Mouse (Mus musculus): ENCODE results near the gene Grik4. TPM values are rescaled to one million over a fixed set of nuclear protein-coding genes. Genes with fewer than 3 reads are reported as not detected.

Grik4 gene
- polyA plus RNA-seq, 1 experiment from 2014 or later: 0.10 TPM

DNA sequence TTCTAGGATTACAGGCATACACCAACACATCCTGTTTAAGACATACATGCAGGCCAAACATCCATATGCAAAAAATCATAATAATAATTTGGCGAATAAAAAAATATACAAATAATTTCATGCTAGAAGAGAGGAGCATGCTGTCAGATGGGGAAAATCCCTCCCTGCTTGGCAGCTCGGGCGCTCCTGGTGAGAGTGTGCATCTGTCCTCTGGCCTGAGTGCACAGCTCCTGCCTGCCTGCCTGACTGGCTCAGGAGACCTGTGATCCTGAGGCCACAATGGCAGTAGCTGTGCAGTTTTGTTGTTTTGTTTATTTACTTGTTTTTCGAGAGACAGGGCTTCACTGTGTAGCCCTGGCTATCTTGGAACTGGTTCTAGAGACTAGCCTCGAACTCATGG, 100.0 kb downstream of the Grik4 start:
- H3K27ac ChIP-seq (replicated peaks): no peak overlapping the region
- no peaks in the 10 kb centered on the region for H3K36me3 ChIP-seq (ENCODE audit: control insufficient read depth, insufficient read depth, low read length)
- DNase-seq (ENCODE audit: low spot score) (no peak), ATAC-seq (ENCODE audit: low FRiP score, low TSS enrichment) (no peak)
- H3K9ac ChIP-seq (ENCODE audit: low read length): no peak overlapping the region
- no peaks in the 10 kb centered on the region for H3K9me3 ChIP-seq (ENCODE audit: control insufficient read depth, low read length)
- WGBS: 83% methylated on average over 5 of the region's 5 CpGs
- no peak overlapping the region for H3K4me2 ChIP-seq (replicated peaks; ENCODE audit: low read depth)
- no peak for TF ChIP-seq CTCF (IDR thresholded peaks at IDR 0.05; ENCODE audit: low read depth)
- TF ChIP-seq EP300 (optimal IDR thresholded peaks at IDR 0.05): no peak
- H3K27me3 ChIP-seq (ENCODE audit: control insufficient read depth, insufficient read depth, low read length): no peaks in the 10 kb centered on the region
- no peak overlapping the region for H3K4me3 ChIP-seq (ENCODE audit: low read depth, low read length)
- H3K4me1 ChIP-seq (replicated peaks; ENCODE audit: control insufficient read depth, insufficient read depth): 0 out of 2 replicates have a peak, but pooled peaks cover under 1% of the 10 kb centered on the region

DNA sequence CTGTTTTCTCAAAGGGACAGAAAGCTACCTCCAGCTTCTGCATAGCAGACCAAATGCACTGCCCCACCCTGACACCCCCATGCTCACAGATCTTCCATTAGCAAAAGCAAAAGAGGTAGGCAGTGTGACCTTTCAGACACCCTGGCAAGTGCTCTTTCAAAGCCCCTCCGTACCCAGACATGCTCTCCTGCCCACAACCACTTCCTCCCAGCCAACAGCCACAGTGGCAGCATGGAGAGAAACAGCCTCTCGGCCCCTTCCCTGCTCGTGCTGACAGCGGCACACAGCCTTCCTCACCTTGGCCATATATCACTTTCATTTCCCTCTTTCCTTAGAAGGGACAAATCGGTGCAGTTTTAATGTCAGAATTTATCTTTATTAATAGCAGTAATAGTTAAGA, 106.0 kb downstream of the Grik4 start:
- Histone ChIP-seq H3K27me3 (ENCODE audit: control insufficient read depth, insufficient read depth, low read length) (no peaks in the 10 kb centered on the region), H3K27ac (replicated peaks) (no peak overlapping the region), H3K4me2 (replicated peaks; ENCODE audit: low read depth) (no peak overlapping the region), H3K4me3 (ENCODE audit: low read depth, low read length) (no peak overlapping the region), H3K9ac (ENCODE audit: low read length) (no peak overlapping the region), H3K4me1 (replicated peaks; ENCODE audit: control insufficient read depth, insufficient read depth) (no peaks in the 10 kb centered on the region), H3K36me3 (ENCODE audit: control insufficient read depth, insufficient read depth, low read length) (no peaks in the 10 kb centered on the region), H3K9me3 (ENCODE audit: control insufficient read depth, low read length) (no peaks in the 10 kb centered on the region)
- 67% methylated on average over 5 of the region's 5 CpGs for WGBS
- no peak for ATAC-seq (ENCODE audit: low FRiP score, low TSS enrichment)
- DNase-seq (ENCODE audit: low spot score): no peak
- no peak for TF ChIP-seq CTCF (IDR thresholded peaks at IDR 0.05; ENCODE audit: low read depth)
- no peak for TF ChIP-seq EP300 (optimal IDR thresholded peaks at IDR 0.05)

DNA sequence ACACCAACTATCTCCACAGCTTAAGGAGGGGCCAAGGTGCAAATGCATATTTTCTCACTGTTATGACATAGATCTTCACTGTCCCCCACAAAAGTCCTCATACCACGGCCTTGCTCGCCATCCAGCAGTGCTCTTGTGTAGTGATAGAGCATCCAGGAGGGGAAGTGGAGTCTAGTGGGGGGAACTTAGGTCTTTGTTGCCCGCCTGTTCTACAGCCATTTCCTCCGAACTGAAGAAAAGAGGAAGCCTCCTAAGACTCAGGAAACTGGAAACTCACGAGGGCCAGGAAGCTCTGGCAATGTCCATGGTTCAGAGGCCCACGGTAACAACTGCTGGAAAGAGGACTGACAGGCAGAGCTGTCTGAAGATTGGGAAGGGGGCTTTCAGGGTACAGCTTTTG, 106.8 kb downstream of the Grik4 start:
- no peak for ATAC-seq (ENCODE audit: low FRiP score, low TSS enrichment)
- Histone ChIP-seq H3K9ac (ENCODE audit: low read length) (no peak overlapping the region), H3K4me3 (ENCODE audit: low read depth, low read length) (no peak overlapping the region), H3K4me1 (replicated peaks; ENCODE audit: control insufficient read depth, insufficient read depth) (no peaks in the 10 kb centered on the region), H3K4me2 (replicated peaks; ENCODE audit: low read depth) (no peak overlapping the region), H3K9me3 (ENCODE audit: control insufficient read depth, low read length) (no peaks in the 10 kb centered on the region), H3K36me3 (ENCODE audit: control insufficient read depth, insufficient read depth, low read length) (no peaks in the 10 kb centered on the region), H3K27ac (replicated peaks) (no peak overlapping the region), H3K27me3 (ENCODE audit: control insufficient read depth, insufficient read depth, low read length) (no peaks in the 10 kb centered on the region)
- 69% methylated on average over 6 of the region's 6 CpGs for WGBS
- DNase-seq (ENCODE audit: low spot score): no peak
- TF ChIP-seq EP300 (optimal IDR thresholded peaks at IDR 0.05) (no peak), CTCF (IDR thresholded peaks at IDR 0.05; ENCODE audit: low read depth) (no peak)

DNA sequence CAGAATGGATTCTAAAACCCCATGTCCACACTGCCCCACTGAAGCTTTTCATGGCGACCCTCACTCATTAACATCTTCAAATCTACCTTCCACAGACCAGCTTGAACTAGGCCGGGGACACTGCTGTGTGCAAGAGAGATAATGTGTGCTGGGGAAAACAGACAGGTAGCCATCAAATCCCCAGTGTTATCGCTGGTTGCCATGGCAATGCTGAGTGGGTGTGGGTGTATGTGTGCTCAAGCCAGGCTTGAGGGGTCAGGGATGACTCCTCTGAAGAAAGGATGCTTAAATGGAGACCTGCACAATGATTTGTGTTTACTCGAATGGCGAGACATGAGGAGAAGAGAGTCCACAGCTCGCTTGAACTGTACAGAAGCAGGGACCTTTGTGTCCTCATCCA, 112.7 kb downstream of the Grik4 start:
- Histone ChIP-seq H3K27me3 (ENCODE audit: control insufficient read depth, insufficient read depth, low read length) (no peaks in the 10 kb centered on the region), H3K9ac (ENCODE audit: low read length) (no peak overlapping the region), H3K9me3 (ENCODE audit: control insufficient read depth, low read length) (no peaks in the 10 kb centered on the region), H3K36me3 (ENCODE audit: control insufficient read depth, insufficient read depth, low read length) (no peaks in the 10 kb centered on the region), H3K4me1 (replicated peaks; ENCODE audit: control insufficient read depth, insufficient read depth) (no peaks in the 10 kb centered on the region), H3K4me3 (ENCODE audit: low read depth, low read length) (no peak overlapping the region), H3K27ac (replicated peaks) (no peak overlapping the region), H3K4me2 (replicated peaks; ENCODE audit: low read depth) (no peak overlapping the region)
- 75% methylated on average over 6 of the region's 6 CpGs for WGBS
- ATAC-seq (ENCODE audit: low FRiP score, low TSS enrichment): no peak
- DNase-seq (ENCODE audit: low spot score): no peak
- TF ChIP-seq EP300 (optimal IDR thresholded peaks at IDR 0.05) (no peak), CTCF (IDR thresholded peaks at IDR 0.05; ENCODE audit: low read depth) (no peak)

DNA sequence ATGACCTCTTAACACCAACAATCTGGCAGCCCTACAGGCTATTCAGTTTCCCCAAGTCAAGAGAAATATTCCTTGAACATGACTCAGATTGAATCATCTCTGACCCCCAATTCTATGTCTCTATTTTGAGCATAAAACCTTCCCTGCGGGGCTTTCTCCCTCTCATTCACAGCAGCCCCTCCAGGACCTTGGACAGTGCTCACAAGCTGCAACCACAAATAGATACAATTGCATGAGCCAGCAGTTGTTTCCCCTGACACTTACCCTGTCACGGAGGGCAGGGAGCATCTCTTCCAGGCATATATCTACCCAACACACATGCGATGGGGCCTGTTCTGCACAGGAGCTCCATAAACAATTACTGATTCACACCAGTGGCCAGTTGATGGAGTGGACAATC, 125.0 kb downstream of the Grik4 start:
- TF ChIP-seq EP300 (optimal IDR thresholded peaks at IDR 0.05) (no peak), CTCF (IDR thresholded peaks at IDR 0.05; ENCODE audit: low read depth) (no peak)
- DNase-seq (ENCODE audit: low spot score) (no peak), ATAC-seq (ENCODE audit: low FRiP score, low TSS enrichment) (no peak)
- Histone ChIP-seq H3K9me3 (ENCODE audit: control insufficient read depth, low read length) (no peaks in the 10 kb centered on the region), H3K4me1 (replicated peaks; ENCODE audit: control insufficient read depth, insufficient read depth) (no peaks in the 10 kb centered on the region), H3K4me3 (ENCODE audit: low read depth, low read length) (no peak overlapping the region), H3K27ac (replicated peaks) (no peak overlapping the region), H3K9ac (ENCODE audit: low read length) (no peak overlapping the region), H3K27me3 (ENCODE audit: control insufficient read depth, insufficient read depth, low read length) (no peaks in the 10 kb centered on the region), H3K36me3 (ENCODE audit: control insufficient read depth, insufficient read depth, low read length) (no peaks in the 10 kb centered on the region), H3K4me2 (replicated peaks; ENCODE audit: low read depth) (no peak overlapping the region)
- 41% methylated on average over 3 of the region's 3 CpGs for WGBS

DNA sequence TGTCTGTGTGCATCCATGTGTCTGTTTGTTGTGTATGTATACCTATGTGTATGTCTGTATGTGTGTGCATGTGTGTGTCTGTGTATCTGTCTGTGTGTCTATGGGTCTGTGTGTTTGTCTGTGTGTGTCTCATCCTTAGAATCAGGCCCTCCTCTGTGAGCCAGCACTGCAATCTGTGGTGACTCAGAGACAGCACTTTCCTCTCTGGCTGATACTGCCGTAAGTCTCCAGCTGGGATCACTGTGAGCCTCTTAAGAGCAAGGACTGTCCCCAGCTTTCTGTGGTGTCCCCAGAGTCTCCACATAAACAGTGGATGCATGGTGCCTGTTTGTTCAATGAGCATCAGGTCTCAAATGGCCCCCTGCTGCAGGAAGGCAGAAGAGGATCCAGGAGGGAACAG, 127.5 kb downstream of the Grik4 start:
- H3K36me3 ChIP-seq (ENCODE audit: control insufficient read depth, insufficient read depth, low read length): no peaks in the 10 kb centered on the region
- H3K9ac ChIP-seq (ENCODE audit: low read length): no peak overlapping the region
- H3K27me3 ChIP-seq (ENCODE audit: control insufficient read depth, insufficient read depth, low read length): no peaks in the 10 kb centered on the region
- H3K4me2 ChIP-seq (replicated peaks; ENCODE audit: low read depth): no peak overlapping the region
- H3K9me3 ChIP-seq (ENCODE audit: control insufficient read depth, low read length): no peaks in the 10 kb centered on the region
- DNase-seq (ENCODE audit: low spot score): no peak
- TF ChIP-seq EP300 (optimal IDR thresholded peaks at IDR 0.05) (no peak), CTCF (IDR thresholded peaks at IDR 0.05; ENCODE audit: low read depth) (no peak)
- 64% methylated on average over 1 of the region's 1 CpGs for WGBS
- H3K4me3 ChIP-seq (ENCODE audit: low read depth, low read length): no peak overlapping the region
- ATAC-seq (ENCODE audit: low FRiP score, low TSS enrichment): no peak
- no peak overlapping the region for H3K27ac ChIP-seq (replicated peaks)
- no peaks in the 10 kb centered on the region for H3K4me1 ChIP-seq (replicated peaks; ENCODE audit: control insufficient read depth, insufficient read depth)

Measured in stomach, postnatal 0 days (tissue).